Comparison of ENCODE assay signal across 22 mouse cellular contexts in genomic region chr11:79529226-79529625, GRCm38 (mm10). TPM values are rescaled to one million over a fixed set of nuclear protein-coding genes. Genes with fewer than 3 reads are reported as not detected.
DNase-seq lines count a peak whose midpoint lies in the region; ATAC-seq and TF ChIP-seq lines count a peak whose summit lies in the region.
"Had no signal": no experiment of that assay in that cellular context is flagged by ENCODE, and none has a peak within 500 bp of the region (broad histone marks: within the 10 kb centered on the region; RNA-seq: fewer than 3 reads in every experiment).

No protein-coding gene starts in this region.

- whole genome bisulfite sequencing in liver, embryonic 11.5 days: 90% methylated on average over 6 of the region's 6 CpGs
- 83% methylated on average over 6 of the region's 6 CpGs for WGBS in liver, postnatal 0 days (ENCODE audit: insufficient replicate concordance)
- WGBS in heart, embryonic 12.5 days: 94% methylated on average over 6 of the region's 6 CpGs

- peaks cover 4% of the 10 kb centered on the region; the same call in 1 of the 2 replicates for H3K36me3 ChIP-seq in liver, embryonic 11.5 days (ENCODE audit: control insufficient read depth, insufficient read depth, low read length)
- H3K36me3 ChIP-seq in liver, postnatal 0 days (replicated peaks; ENCODE audit: insufficient read depth, low read length): no peaks in the 10 kb centered on the region
- H3K36me3 ChIP-seq in heart, embryonic 12.5 days: 0 out of 2 replicates have a peak, but pooled peaks cover 6% of the 10 kb centered on the region

- no peak overlapping the region for H3K4me2 ChIP-seq in liver, embryonic 11.5 days
- H3K4me2 ChIP-seq in liver, postnatal 0 days (ENCODE audit: low read depth, low read length): peak overlapping the region; percentile 39
- no peak overlapping the region for H3K4me2 ChIP-seq in heart, embryonic 12.5 days
- H3K4me2 ChIP-seq: hindbrain, embryonic 12.5 days; limb, embryonic 12.5 days; lung, embryonic 14.5 days had no signal

- DNase-seq in liver, embryonic 11.5 days (ENCODE audit: low spot score): no peak
- no peak for DNase-seq in liver
- DNase-seq in induced T-regulatory cell, adult 2 months (ENCODE audit: low read depth): peak; percentile 66
- DNase-seq in liver, postnatal 0 days: no peak
- no peak for DNase-seq in neural tube, embryonic 10.5 days (ENCODE audit: extremely low spot score, low spot score)
- DNase-seq in thymus, postnatal 36 days: no peak
- DNase-seq: adrenal gland, postnatal 10 days; cerebellum, adult 8-10 months; gastrocnemius, postnatal 36 days; heart, adult 2 months; kidney, adult 18-20 months; lung, embryonic 14.5 days; right cerebral cortex, postnatal 25 days; thymus, adult 18-20 months; thymus, postnatal 4 days had no signal

- no peak for ATAC-seq in liver, embryonic 11.5 days (replicated peaks; ENCODE audit: low FRiP score)
- ATAC-seq in CD4-positive, CD25-positive, alpha-beta regulatory T cell, adult 4 months: peak; percentile 6
- ATAC-seq in liver, postnatal 0 days: no peak
- ATAC-seq in heart, embryonic 12.5 days (ENCODE audit: insufficient number of reproducible peaks, low FRiP score): no peak
- ATAC-seq: forebrain, embryonic 16.5 days had no signal

- no peak for TF ChIP-seq EP300 in liver, postnatal 0 days (IDR thresholded peaks at IDR 0.05; ENCODE audit: low read depth)

- H3K9ac ChIP-seq in liver, embryonic 11.5 days (ENCODE audit: low read depth, low read length): no peak overlapping the region
- H3K9ac ChIP-seq in liver, postnatal 0 days (replicated peaks): no peak overlapping the region
- H3K9ac ChIP-seq in heart, embryonic 12.5 days: no peak overlapping the region
- H3K9ac ChIP-seq: hindbrain, embryonic 12.5 days; limb, embryonic 12.5 days; lung, embryonic 14.5 days had no signal

- H3K9me3 ChIP-seq in liver, embryonic 11.5 days (ENCODE audit: control insufficient read depth, low read length): no peaks in the 10 kb centered on the region
- H3K9me3 ChIP-seq in liver, postnatal 0 days (ENCODE audit: low read length): no peaks in the 10 kb centered on the region
- H3K9me3 ChIP-seq in heart, embryonic 12.5 days (replicated peaks): no peaks in the 10 kb centered on the region
- H3K9me3 ChIP-seq: hindbrain, embryonic 12.5 days; limb, embryonic 12.5 days; midbrain, embryonic 10.5 days had no signal

- H3K27ac ChIP-seq in liver, embryonic 11.5 days (ENCODE audit: low read depth, low read length): peak overlapping the region; percentile 36; the same call in 1 of the 2 replicates
- H3K27ac ChIP-seq in liver, postnatal 0 days (ENCODE audit: low read depth): peak overlapping the region; percentile 79
- no peak overlapping the region for H3K27ac ChIP-seq in heart, embryonic 12.5 days (ENCODE audit: poor library complexity, severe bottlenecking)
- H3K27ac ChIP-seq: hindbrain, embryonic 12.5 days; kidney, postnatal 0 days; limb, embryonic 12.5 days; midbrain, embryonic 10.5 days had no signal

- TF ChIP-seq CTCF in liver, postnatal 0 days (IDR thresholded peaks at IDR 0.05; ENCODE audit: low read depth): no peak

- H3K4me3 ChIP-seq in liver, embryonic 11.5 days (ENCODE audit: low read depth, low read length): no peak overlapping the region
- H3K4me3 ChIP-seq in liver, postnatal 0 days (ENCODE audit: low read depth, low read length): peak overlapping the region; percentile 36
- H3K4me3 ChIP-seq in heart, embryonic 12.5 days: no peak overlapping the region
- H3K4me3 ChIP-seq: heart, adult 2 months; hindbrain, embryonic 12.5 days; limb, embryonic 12.5 days; midbrain, embryonic 10.5 days had no signal

- peaks cover 49% of the 10 kb centered on the region for H3K4me1 ChIP-seq in liver, embryonic 11.5 days (replicated peaks; ENCODE audit: control insufficient read depth, insufficient read depth, low read length)
- peaks cover 11% of the 10 kb centered on the region; the same call in 1 of the 2 replicates for H3K4me1 ChIP-seq in liver, postnatal 0 days (ENCODE audit: insufficient read depth)
- peaks cover 24% of the 10 kb centered on the region for H3K4me1 ChIP-seq in heart, embryonic 12.5 days (replicated peaks)
- H3K4me1 ChIP-seq: hindbrain, embryonic 12.5 days; limb, embryonic 12.5 days had no signal

- H3K27me3 ChIP-seq in liver, embryonic 11.5 days (replicated peaks; ENCODE audit: control insufficient read depth, insufficient read depth, low read length): no peaks in the 10 kb centered on the region
- H3K27me3 ChIP-seq in liver, postnatal 0 days (ENCODE audit: insufficient read depth, low read length): no peaks in the 10 kb centered on the region
- no peaks in the 10 kb centered on the region for H3K27me3 ChIP-seq in heart, embryonic 12.5 days (replicated peaks)
- H3K27me3 ChIP-seq: hindbrain, embryonic 12.5 days; limb, embryonic 12.5 days had no signal

RNA-seq across cellular contexts. Expression of gene Evi2, which starts 1.2 kb away (rescaled TPM):
- 1.2 and 1.7 TPM in 2 replicates for polyA plus RNA-seq in liver, embryonic 11.5 days (2014; fragmentation: Nextera tagmentation; extraction: Ambion mirVana)
- polyA plus RNA-seq in CD4-positive, CD25-positive, alpha-beta regulatory T cell, adult 4 months (2017; shearing (Covaris generic)): 1 to 10 TPM; 5.2 to 6.9 TPM
- 0.76 and 0.99 TPM in 2 replicates for polyA plus RNA-seq in liver, postnatal 0 days (2015; fragmentation: Nextera tagmentation; extraction: Ambion mirVana)
- polyA plus RNA-seq in heart, embryonic 12.5 days (2016; fragmentation: Nextera tagmentation; extraction: Ambion mirVana): 0.55 and 0.64 TPM in 2 replicates

RNA-seq across cellular contexts. Expression of gene Evi2a, which starts 1.2 kb away (rescaled TPM):
- polyA plus RNA-seq in liver, embryonic 11.5 days (2014; fragmentation: Nextera tagmentation; extraction: Ambion mirVana): 5.7 and 5.9 TPM in 2 replicates
- 10 to 100 TPM; 43.8 to 53.2 TPM for polyA plus RNA-seq in CD4-positive, CD25-positive, alpha-beta regulatory T cell, adult 4 months (2017; shearing (Covaris generic))
- 6.7 and 7.2 TPM in 2 replicates for polyA plus RNA-seq in liver, postnatal 0 days (2015; fragmentation: Nextera tagmentation; extraction: Ambion mirVana)
- 1.1 and 1.7 TPM in 2 replicates for polyA plus RNA-seq in heart, embryonic 12.5 days (2016; fragmentation: Nextera tagmentation; extraction: Ambion mirVana)

RNA-seq across cellular contexts. Expression of gene Evi2b, which starts 5.7 kb away (rescaled TPM):
- polyA plus RNA-seq in liver, embryonic 11.5 days (2014; fragmentation: Nextera tagmentation; extraction: Ambion mirVana): 12.7 and 14.4 TPM in 2 replicates
- polyA plus RNA-seq in CD4-positive, CD25-positive, alpha-beta regulatory T cell, adult 4 months (2017; shearing (Covaris generic)): 10 to 100 TPM; 70.5 to 70.9 TPM
- 7.7 and 7.9 TPM in 2 replicates for polyA plus RNA-seq in liver, postnatal 0 days (2015; fragmentation: Nextera tagmentation; extraction: Ambion mirVana)
- 0.36 TPM in 1 of 2 replicates, not detected in the other for polyA plus RNA-seq in heart, embryonic 12.5 days (2016; fragmentation: Nextera tagmentation; extraction: Ambion mirVana)
- polyA plus RNA-seq: midbrain, embryonic 10.5 days had no signal

RNA-seq across cellular contexts. Expression of gene Omg, which starts 25.3 kb away (rescaled TPM):
- 0.12 and 0.42 TPM in 2 replicates for polyA plus RNA-seq in liver, embryonic 11.5 days (2014; fragmentation: Nextera tagmentation; extraction: Ambion mirVana)
- not detected for polyA plus RNA-seq in CD4-positive, CD25-positive, alpha-beta regulatory T cell, adult 4 months (2017; shearing (Covaris generic))
- polyA plus RNA-seq in liver, postnatal 0 days (2015; fragmentation: Nextera tagmentation; extraction: Ambion mirVana): 0.05 and 0.09 TPM in 2 replicates
- 0.08 TPM in 2 replicates for polyA plus RNA-seq in heart, embryonic 12.5 days (2016; fragmentation: Nextera tagmentation; extraction: Ambion mirVana)
